Comparison of ENCODE assay signal across 8 mouse cellular contexts in the genomic region with DNA sequence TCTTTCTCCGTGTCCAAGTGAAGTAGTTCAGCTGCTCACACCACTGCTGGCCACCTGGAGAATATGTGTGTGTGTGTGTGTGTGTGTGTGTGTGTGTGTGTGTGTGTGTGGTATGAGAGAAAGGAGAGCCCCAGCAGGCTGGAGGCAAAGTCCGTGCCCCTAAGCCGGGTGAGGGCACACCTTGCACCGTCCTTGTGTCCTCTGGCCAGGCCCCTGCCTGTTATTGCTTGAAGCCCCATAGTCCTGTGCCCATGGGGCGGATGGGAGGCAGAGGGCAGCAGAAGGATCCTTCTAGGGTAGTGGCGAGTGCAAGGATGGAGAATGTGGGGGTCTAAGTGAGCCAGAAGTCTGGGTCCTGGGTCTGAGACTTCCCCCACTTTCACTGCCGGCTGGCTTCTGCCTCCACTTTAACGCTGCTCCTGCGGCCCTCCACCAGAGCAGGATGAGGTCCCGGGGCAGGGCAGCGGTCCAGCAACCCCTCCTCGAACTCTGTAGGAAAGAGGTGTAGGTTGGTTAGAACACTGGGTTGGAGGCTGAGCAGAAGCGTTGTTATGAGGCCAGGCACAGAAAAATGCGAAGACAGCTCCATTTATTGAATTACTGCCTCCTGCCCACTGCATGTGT. TPM values are rescaled to one million over a fixed set of nuclear protein-coding genes. Genes with fewer than 3 reads are reported as not detected.
DNase-seq lines count a peak whose midpoint lies in the region; ATAC-seq and TF ChIP-seq lines count a peak whose summit lies in the region.

No protein-coding gene starts in this region.

- peaks cover 33% of the 10 kb centered on the region for H3K79me2 ChIP-seq in myocyte (ENCODE audit: control insufficient read depth, insufficient read depth)

- H3ac ChIP-seq in myocyte (ENCODE audit: control insufficient read depth, insufficient read length): no peak overlapping the region

- no peak for TF ChIP-seq POLR2A in myocyte (IDR thresholded peaks at IDR 0.05; ENCODE audit: insufficient read length, low read depth)

- H3K4me2 ChIP-seq in myocyte (ENCODE audit: low read depth): peak overlapping the region; percentile 46

- intact Hi-C loops in heart, postnatal 10 days (cut with DNase I): loop anchor here (2.0 to 10.0 kb wide), 3 partner anchors 17 to 467 kb away; partner anchors contain the start of genes Arhgef25 and Dtx3

- H3K36me3 ChIP-seq in G1E (replicated peaks) (peaks cover 82% of the 10 kb centered on the region), myocyte (ENCODE audit: control insufficient read depth, insufficient read depth) (peaks cover 20% of the 10 kb centered on the region)
- H3K36me3 ChIP-seq in limb, embryonic 10.5 days: peaks cover 59% of the 10 kb centered on the region

- no peak for ATAC-seq in G1E (ENCODE audit: extremely low read depth, insufficient number of reproducible peaks, low FRiP score, poor library complexity, severe bottlenecking)

- H3K9me3 ChIP-seq in G1E (replicated peaks): no peaks in the 10 kb centered on the region
- no peaks in the 10 kb centered on the region for H3K9me3 ChIP-seq in limb, embryonic 10.5 days (replicated peaks)

- 15% methylated on average over 14 of the region's 14 CpGs for WGBS in limb, embryonic 10.5 days

- H3K4me1 ChIP-seq in G1E (ENCODE audit: insufficient read depth, low read depth, low read length): peaks cover 96% of the 10 kb centered on the region
- H3K4me1 ChIP-seq in limb, embryonic 10.5 days: peaks cover 77% of the 10 kb centered on the region

- peak overlapping the region; percentile 66 for H3K27ac ChIP-seq in limb, embryonic 10.5 days

- H3K4me3 ChIP-seq in G1E (ENCODE audit: low read depth, low read length) (peak overlapping the region; percentile 69), myocyte (peak overlapping the region; percentile 98)
- peak overlapping the region; percentile 84 for H3K4me3 ChIP-seq in limb, embryonic 10.5 days

- H3K27me3 ChIP-seq in G1E (ENCODE audit: insufficient read depth, low read length) (no peaks in the 10 kb centered on the region), myocyte (ENCODE audit: control insufficient read depth, insufficient read depth, insufficient read length) (no peaks in the 10 kb centered on the region)
- peaks cover 36% of the 10 kb centered on the region for H3K27me3 ChIP-seq in limb, embryonic 10.5 days (ENCODE audit: low read depth, poor library complexity, severe bottlenecking)

- TF ChIP-seq CTCF in G1E (IDR thresholded peaks at IDR 0.05; ENCODE audit: low read depth, low read length): no peak

- peak; percentile 41 to 47 for DNase-seq in cerebellum, postnatal 14 days
- DNase-seq in cerebellum, adult 9-11 months: no peak
- DNase-seq in G1E (ENCODE audit: low spot score): no peak
- DNase-seq in heart, postnatal 10 days: peak; percentile 44 to 46
- no peak for DNase-seq in limb, embryonic 10.5 days (ENCODE audit: low spot score)
- DNase-seq in embryo, embryonic 11 days: no peak
- no peak for DNase-seq in layer of hippocampus, postnatal 25 days (ENCODE audit: extremely low spot score in 1 of 2, low spot score in 1 of 2)

TF ChIP-seq in myocyte, 11 proteins besides CTCF, POLR2A, EP300 and RAD21:
- TF ChIP-seq POLR2AphosphoS2 (IDR thresholded peaks at IDR 0.05; ENCODE audit: insufficient read length, low read depth): no peak
- no peak for TF ChIP-seq MAX (IDR thresholded peaks at IDR 0.05; ENCODE audit: low read depth)
- no peak for TF ChIP-seq TCF12 (IDR thresholded peaks at IDR 0.05; ENCODE audit: insufficient read depth, poor library complexity, severe bottlenecking)
- no peak for TF ChIP-seq E2F4 (IDR thresholded peaks at IDR 0.05; ENCODE audit: insufficient read depth)
- TF ChIP-seq MYOG (IDR thresholded peaks at IDR 0.05; ENCODE audit: control insufficient read depth in 1 of 3, insufficient read depth in 1 of 3, insufficient read length in 2 of 3, low read depth in 2 of 3): no peak
- TF ChIP-seq REST (IDR thresholded peaks at IDR 0.05; ENCODE audit: insufficient read depth, insufficient read length): no peak
- TF ChIP-seq CEBPB (IDR thresholded peaks at IDR 0.05; ENCODE audit: insufficient read depth, poor library complexity, severe bottlenecking): no peak
- no peak for TF ChIP-seq TCF3 (IDR thresholded peaks at IDR 0.05; ENCODE audit: insufficient read length, low read depth)
- no peak for TF ChIP-seq USF1 (IDR thresholded peaks at IDR 0.05; ENCODE audit: low read depth)
- TF ChIP-seq MYOD1 (IDR thresholded peaks at IDR 0.05; ENCODE audit: control insufficient read depth in 1 of 3, insufficient read length in 2 of 3, low read depth in 2 of 3): no peak
- no peak for TF ChIP-seq SRF (IDR thresholded peaks at IDR 0.05; ENCODE audit: control insufficient read depth, insufficient read length, low read depth)

RNA-seq across cellular contexts. Expression of gene Nemp1, which starts 5.3 kb away (rescaled TPM):
- total RNA-seq in G1E (2014; fragmentation: Nextera tagmentation) (41.9 and 57.6 TPM in 2 replicates), G1E (2017) (36.2 and 40.4 TPM in 2 replicates)
- polyA plus RNA-seq in G1E (2012) (5.5 and 5.6 TPM in 2 replicates), myocyte (2012; fragmentation: generic; extraction: Trizol) (5.6 TPM)
- total RNA-seq in heart, postnatal 10 days (2021): 1 to 10 TPM; 5.0 to 7.0 TPM
- 11.9 and 12.3 TPM in 2 replicates for polyA plus RNA-seq in limb, embryonic 10.5 days (2016; fragmentation: Nextera tagmentation; extraction: Ambion mirVana)
- total RNA-seq in layer of hippocampus, postnatal 25 days (2021): 1 to 10 TPM; 5.8 TPM

RNA-seq across cellular contexts. Expression of gene Nab2, which starts 7.0 kb away (rescaled TPM):
- total RNA-seq in G1E (2014; fragmentation: Nextera tagmentation) (28.6 and 31.6 TPM in 2 replicates), G1E (2017) (41.0 and 41.8 TPM in 2 replicates)
- polyA plus RNA-seq in G1E (2012) (92.3 and 106 TPM in 2 replicates), myocyte (2012; fragmentation: generic; extraction: Trizol) (68.7 TPM)
- 10 to 100 TPM in 1 of 2 experiments, 1 to 10 TPM in 1; 8.5 to 11.7 TPM for total RNA-seq in heart, postnatal 10 days (2021)
- 13.1 and 17.4 TPM in 2 replicates for polyA plus RNA-seq in limb, embryonic 10.5 days (2016; fragmentation: Nextera tagmentation; extraction: Ambion mirVana)
- 10 to 100 TPM; 43.0 to 46.0 TPM for total RNA-seq in layer of hippocampus, postnatal 25 days (2021)

RNA-seq across cellular contexts. Expression of gene Stat6, which starts 18.6 kb away (rescaled TPM):
- 44.0 and 55.0 TPM in 2 replicates for total RNA-seq in G1E (2014; fragmentation: Nextera tagmentation)
- total RNA-seq in G1E (2017): 84.0 and 90.5 TPM in 2 replicates
- polyA plus RNA-seq in G1E (2012): 65.5 and 69.5 TPM in 2 replicates
- 10 to 100 TPM; 45.9 to 46.8 TPM for total RNA-seq in heart, postnatal 10 days (2021)
- 8.4 and 9.7 TPM in 2 replicates for polyA plus RNA-seq in limb, embryonic 10.5 days (2016; fragmentation: Nextera tagmentation; extraction: Ambion mirVana)
- 0.26 TPM for polyA plus RNA-seq in myocyte (2012; fragmentation: generic; extraction: Trizol)
- total RNA-seq in layer of hippocampus, postnatal 25 days (2021): 1 to 10 TPM; 4.1 to 7.2 TPM

RNA-seq across cellular contexts. Expression of gene Lrp1, which starts 40.5 kb away (rescaled TPM):
- total RNA-seq in G1E (2014; fragmentation: Nextera tagmentation) (0.30 TPM in 1 of 2 replicates, not detected in the other), G1E (2017) (0.06 and 0.27 TPM in 2 replicates)
- polyA plus RNA-seq in G1E (2012) (0.67 and 0.86 TPM in 2 replicates), myocyte (2012; fragmentation: generic; extraction: Trizol) (244 TPM)
- 10 to 100 TPM; 95.8 to 96.3 TPM for total RNA-seq in heart, postnatal 10 days (2021)
- polyA plus RNA-seq in limb, embryonic 10.5 days (2016; fragmentation: Nextera tagmentation; extraction: Ambion mirVana): 48.6 and 67.8 TPM in 2 replicates
- total RNA-seq in layer of hippocampus, postnatal 25 days (2021): 100 to 1,000 TPM; 259 to 316 TPM

RNA-seq across cellular contexts. Expression of gene Myo1a, which starts 43.6 kb away (rescaled TPM):
- total RNA-seq in G1E (2014; fragmentation: Nextera tagmentation) (0.23 and 3.1 TPM in 2 replicates), G1E (2017) (0.16 and 0.23 TPM in 2 replicates)
- polyA plus RNA-seq in G1E (2012) (0.09 TPM in 1 of 2 replicates, not detected in the other), myocyte (2012; fragmentation: generic; extraction: Trizol) (0.35 TPM)
- not detected for total RNA-seq in heart, postnatal 10 days (2021)
- polyA plus RNA-seq in limb, embryonic 10.5 days (2016; fragmentation: Nextera tagmentation; extraction: Ambion mirVana): 0.49 and 0.78 TPM in 2 replicates
- 1 to 10 TPM in 1 of 2 experiments, under 1 TPM in 1; 0.66 to 1.0 TPM for total RNA-seq in layer of hippocampus, postnatal 25 days (2021)

Comparison
In these comparisons a context has a peak if more than half of its experiments do, and no peak if none do; other contexts are left out.
1. DNase-seq: peak in cerebellum, postnatal 14 days (2 of 2) and heart, postnatal 10 days (2 of 2); none in cerebellum, adult 9-11 months (single experiment), G1E (single experiment), limb, embryonic 10.5 days (single experiment), embryo, embryonic 11 days (single experiment) and layer of hippocampus, postnatal 25 days (0 of 2).
2. RNA of gene Nemp1, which starts 5.3 kb away (total RNA-seq): 36.2 to 57.6 TPM in G1E; 5.0 to 7.0 TPM in heart, postnatal 10 days and 5.8 TPM in layer of hippocampus, postnatal 25 days; every median in the first group is over 4 times any median in the second.
3. RNA of gene Stat6, which starts 18.6 kb away (total RNA-seq): 44.0 to 90.5 TPM in G1E and 45.9 to 46.8 TPM in heart, postnatal 10 days; 4.1 to 7.2 TPM in layer of hippocampus, postnatal 25 days; every median in the first group is over 4 times any median in the second.
4. Peak in every context shown above with its lines, with median percentiles within 50 percentile points of each other: H3K4me3 ChIP-seq.